Mouse (Mus musculus) T-helper 17 cell (primary cell): ENCODE measurements around the gene Sult4a1.

Experiments used
- in situ Hi-C, 2 experiments: fragments of 300-600 bp; cut with MboI, MseI; formaldehyde crosslinking; loops; 1 replicate in 1 of 2; 2 replicates in 1 of 2; pipeline ENCODE4 v1.15.1; 2025; ENCODE audit warnings: high pct_unique_total_duplicates in 2 of 2

Sult4a1 gene

DNA sequence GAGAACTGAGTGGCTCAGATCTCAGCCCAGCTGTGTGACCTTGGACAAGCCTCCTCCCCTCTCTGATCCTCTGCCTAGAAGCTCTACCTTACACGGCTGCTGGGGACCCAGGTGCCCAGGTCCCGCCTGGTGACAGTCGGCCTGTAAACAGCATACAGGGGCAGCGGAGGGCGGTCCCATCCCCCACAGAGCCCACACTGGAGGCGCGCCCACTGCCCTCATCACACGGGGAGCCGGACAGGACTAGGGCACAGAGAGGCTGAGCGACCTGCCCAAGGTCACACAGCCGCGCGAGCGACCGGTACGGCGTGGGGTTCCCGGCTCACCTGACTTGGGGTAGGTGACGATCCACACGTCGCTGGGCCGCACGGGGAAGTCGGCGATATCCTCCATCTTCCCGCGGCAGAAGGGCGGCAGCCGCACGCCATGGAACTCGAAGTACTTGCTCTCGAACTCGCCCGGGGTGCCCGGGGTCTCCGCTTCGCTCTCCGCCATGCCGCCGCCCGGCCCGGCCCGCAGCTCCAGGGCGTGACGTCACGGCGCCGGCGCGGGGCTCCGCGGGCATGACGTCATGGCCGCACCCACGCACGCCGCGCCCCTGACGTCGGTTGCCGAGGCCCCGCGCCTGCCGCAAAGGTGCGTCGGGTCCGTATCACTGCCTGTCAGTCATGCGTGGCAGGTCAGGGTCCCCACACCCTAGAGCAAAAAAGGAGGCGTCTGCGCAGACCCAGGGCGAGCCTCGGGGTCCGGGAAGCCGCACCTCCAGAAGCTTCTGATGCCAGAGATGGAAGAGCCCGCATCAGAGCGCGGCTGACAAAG, at the start of gene Sult4a1:
Gene Sult4a1 (minus strand): TSS at position 650 of the 819 bp plus-strand sequence.
- in situ Hi-C loops: no loop called here

- in situ Hi-C loops: no loop called here
Measured at GRCm38 (mm10) chr15:84140929-84141328, 35.4 kb upstream of the Sult4a1 start.

DNA sequence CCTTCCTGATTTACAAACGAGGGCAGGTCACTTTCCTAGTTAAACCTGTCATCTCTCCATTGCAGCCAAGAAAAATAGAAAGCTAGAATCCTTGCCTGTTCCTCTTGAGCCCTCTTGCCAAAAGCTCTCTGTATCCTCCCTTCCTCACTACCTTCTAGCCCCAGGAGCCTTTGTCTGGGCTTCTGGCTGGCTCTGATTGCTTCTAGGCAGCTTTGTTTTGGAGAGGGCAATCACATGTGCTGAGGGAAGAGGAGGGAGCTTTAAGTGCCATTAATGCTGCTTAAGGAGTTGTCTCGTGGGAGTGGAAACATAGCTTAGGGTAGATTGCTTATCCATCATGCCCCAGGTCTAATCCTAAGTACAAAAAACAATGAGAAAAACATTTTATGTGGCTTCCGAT, 34.6 kb upstream of the Sult4a1 start:
- in situ Hi-C loops: no loop called here

DNA sequence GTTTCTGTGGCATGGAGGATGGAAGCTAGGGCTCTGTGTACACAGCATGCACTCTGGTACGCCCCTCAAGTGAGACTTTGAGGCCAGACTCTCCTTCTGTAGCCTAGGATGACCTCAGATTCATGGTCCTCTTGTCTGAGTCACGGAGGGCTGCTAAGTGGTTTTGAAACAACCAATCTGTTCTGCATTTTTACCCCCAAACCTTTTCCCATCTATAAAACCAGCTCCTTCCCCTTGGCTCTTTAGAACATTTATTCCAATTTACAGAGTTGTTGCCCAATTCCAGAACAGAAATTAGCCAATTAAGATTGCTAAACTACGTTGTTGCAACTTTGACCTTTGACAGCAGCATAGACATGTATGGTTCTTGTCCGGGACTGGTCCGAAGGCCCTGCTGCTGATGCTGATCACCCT, 34.0 kb upstream of the Sult4a1 start:
- in situ Hi-C loops: no loop called here

- in situ Hi-C loops: no loop called here
Measured at GRCm38 (mm10) chr15:84136473-84137415, 31.2 kb upstream of the Sult4a1 start.

- in situ Hi-C loops: no loop called here
Measured at GRCm38 (mm10) chr15:84135472-84135871, 29.9 kb upstream of the Sult4a1 start.

GRCm38 (mm10) chr15:84133440-84133839, 27.9 kb upstream of the Sult4a1 start:
- in situ Hi-C loops: no loop called here

- in situ Hi-C loops: no loop called here
Measured at GRCm38 (mm10) chr15:84131971-84132370, 26.4 kb upstream of the Sult4a1 start.

DNA sequence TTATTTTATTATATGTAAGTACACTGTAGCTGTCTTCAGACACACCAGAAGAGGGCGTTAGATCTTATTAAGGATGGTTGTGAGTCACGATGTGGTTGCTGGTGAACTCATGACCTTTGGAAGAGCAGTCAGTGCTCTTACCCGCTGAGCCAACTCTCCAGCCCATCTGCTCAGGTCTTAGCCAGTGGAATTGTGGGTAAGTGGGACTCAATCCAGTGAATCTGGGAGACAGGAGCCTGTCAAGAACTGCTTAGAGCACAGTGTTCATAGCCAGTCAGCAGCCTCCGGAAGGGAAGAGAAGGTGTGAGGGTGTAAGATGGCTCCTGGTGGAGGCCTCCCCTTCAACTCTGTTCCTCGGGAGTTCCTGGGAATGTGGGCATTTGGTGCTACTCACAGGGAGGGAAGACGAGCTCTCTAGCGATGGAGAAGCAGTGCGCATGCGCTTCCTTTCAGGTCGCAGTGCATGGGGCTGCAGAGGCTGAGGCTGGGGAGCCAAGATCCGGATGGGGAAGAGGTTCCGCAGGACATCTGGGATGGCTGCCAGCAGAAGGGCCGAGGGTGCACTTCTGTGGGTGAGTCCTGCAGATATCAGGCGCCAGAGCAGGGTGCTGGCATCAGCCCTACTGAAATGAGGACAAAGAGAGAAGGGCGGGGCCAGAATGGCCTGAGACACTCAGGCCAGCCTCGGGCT, 25.7 kb upstream of the Sult4a1 start:
- in situ Hi-C loops: no loop called here

DNA sequence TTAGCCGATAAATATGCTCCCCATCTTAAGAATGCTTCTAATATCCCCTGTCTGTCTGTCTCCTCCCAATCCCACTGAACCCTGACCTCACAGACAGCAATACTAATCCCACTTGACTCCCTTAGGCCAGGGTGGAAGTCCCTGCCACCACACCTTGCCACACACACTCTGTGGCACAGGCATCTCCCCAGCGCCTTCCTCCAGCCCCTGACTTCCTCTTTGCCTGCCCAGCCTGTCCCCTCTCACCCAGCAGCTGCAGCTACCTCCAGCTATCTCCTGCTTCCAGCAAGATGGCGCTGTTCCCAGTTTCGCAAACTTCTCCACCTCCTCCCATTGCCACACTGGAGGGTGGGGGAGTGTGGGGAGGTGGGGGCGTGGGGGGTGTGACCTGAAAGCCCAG, 21.3 kb upstream of the Sult4a1 start:
- in situ Hi-C loops: no loop called here

GRCm38 (mm10) chr15:84126447-84126846, 20.9 kb upstream of the Sult4a1 start:
- in situ Hi-C loops: no loop called here

DNA sequence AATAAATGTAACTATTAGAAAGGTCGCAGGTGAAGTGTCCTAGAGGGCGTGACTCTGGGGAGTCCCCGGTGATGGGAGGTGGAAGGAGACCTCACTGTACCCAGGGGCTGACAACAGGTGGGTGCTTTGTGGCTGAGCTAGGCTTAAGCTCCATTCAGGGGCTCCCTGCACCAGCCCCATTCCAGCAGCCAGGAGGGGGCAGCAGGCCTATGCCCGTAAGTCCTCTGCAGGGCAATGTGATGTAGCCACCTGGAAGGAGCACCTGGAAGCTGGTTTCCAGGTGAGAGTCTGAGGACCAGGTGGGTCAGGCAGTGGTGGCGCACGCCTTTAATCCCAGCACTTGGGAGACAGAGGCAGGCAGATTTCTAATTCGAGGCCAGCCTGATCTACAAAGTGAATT, 18.5 kb upstream of the Sult4a1 start:
- in situ Hi-C loops: no loop called here

- in situ Hi-C loops: no loop called here
Measured at GRCm38 (mm10) chr15:84123075-84123474, 17.5 kb upstream of the Sult4a1 start, which contains the start of gene Pnpla5. Gene Pnpla5 (minus strand): TSS chr15:84123175.

DNA sequence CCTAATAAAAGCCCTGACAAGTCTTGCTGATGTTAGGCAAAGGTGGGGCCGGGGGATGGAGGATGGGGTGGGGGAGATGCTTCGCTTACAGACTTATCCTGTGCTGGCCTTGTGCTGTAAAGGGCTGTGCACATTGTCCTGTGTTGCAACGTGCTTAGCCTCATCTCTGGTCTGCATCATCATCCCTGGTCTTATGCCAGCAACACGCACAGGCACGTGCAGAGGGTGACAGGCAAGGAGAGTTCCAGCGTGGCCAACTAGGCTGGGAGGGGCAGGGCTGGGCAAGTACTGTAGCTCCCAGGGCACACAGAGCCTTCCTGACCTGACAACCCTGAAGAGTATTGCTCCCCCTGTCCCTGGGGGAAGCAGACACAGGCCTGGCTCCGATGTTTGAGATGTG, 15.5 kb upstream of the Sult4a1 start:
- in situ Hi-C loops: no loop called here

- in situ Hi-C loops: no loop called here
Measured at GRCm38 (mm10) chr15:84120612-84121011, 15.1 kb upstream of the Sult4a1 start.

DNA sequence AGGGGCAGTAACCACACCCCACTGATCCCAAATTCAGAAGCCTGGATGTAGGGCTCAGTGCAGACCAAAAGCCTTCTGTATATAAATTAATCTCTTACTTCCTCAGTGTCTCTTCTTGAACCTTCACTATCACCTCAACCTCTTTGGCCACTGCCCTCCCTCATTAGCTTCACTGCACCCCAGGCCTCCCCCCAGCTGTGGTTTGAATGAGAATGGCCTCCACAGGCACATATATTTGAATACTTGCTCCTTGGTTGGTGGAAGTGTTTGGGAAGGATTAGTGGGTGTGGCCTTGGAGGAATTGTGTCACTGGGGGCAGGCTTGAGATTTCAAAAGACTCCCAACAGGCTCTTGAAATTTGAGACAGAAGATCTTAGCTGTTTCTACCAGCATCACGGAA, 10.9 kb upstream of the Sult4a1 start:
- in situ Hi-C loops: no loop called here

GRCm38 (mm10) chr15:84115727-84116126, 10.2 kb upstream of the Sult4a1 start:
- in situ Hi-C loops: no loop called here

GRCm38 (mm10) chr15:84113873-84114272, 8.3 kb upstream of the Sult4a1 start:
- in situ Hi-C loops: no loop called here

GRCm38 (mm10) chr15:84108899-84109298, 3.3 kb upstream of the Sult4a1 start:
- in situ Hi-C loops: no loop called here

- in situ Hi-C loops: no loop called here
Measured at GRCm38 (mm10) chr15:84105924-84106500, 458 bp upstream of the Sult4a1 start.

DNA sequence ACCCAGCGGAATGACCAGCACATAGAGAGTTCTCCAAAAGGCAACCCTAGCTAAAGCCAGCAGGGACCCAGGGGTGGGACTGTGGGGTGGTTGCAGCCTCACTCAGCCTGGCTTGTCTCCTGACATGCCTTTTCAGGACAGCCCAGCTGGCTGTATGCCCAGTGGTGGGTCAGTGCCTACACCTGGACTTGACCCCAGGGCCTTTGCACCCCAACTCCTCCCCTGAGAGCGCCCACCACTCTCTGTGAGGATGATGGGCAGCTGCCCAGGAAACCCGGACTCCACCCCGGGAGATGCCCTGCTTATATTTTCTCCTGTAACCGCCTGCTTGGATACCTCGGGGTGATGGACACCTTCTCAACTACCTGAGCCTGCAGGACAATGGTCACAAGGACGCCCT, 928 bp downstream of the Sult4a1 start:
- in situ Hi-C loops: no loop called here
